Mouse (Mus musculus): ENCODE results near the gene Rora. TPM values are rescaled to one million over a fixed set of nuclear protein-coding genes. Genes with fewer than 3 reads are reported as not detected.

Rora gene
- total RNA-seq, 2 experiments from 2014 or later, result 0.38 to 2.1 TPM

- ATAC-seq (replicated peaks; ENCODE audit: low FRiP score, poor library complexity, severe bottlenecking), result no peak
These were observed 263.2 kb downstream of the Rora start for GRCm38 (mm10) chr9:68916741-68917140.

GRCm38 (mm10) chr9:68923128-68923601 lies 269.6 kb downstream of the Rora start:
- no peak for ATAC-seq (replicated peaks; ENCODE audit: low FRiP score, poor library complexity, severe bottlenecking)

GRCm38 (mm10) chr9:68926406-68926805 lies 272.8 kb downstream of the Rora start:
- ATAC-seq (replicated peaks; ENCODE audit: low FRiP score, poor library complexity, severe bottlenecking), result no peak

GRCm38 (mm10) chr9:68933159-68933558 lies 279.6 kb downstream of the Rora start:
- ATAC-seq (replicated peaks; ENCODE audit: low FRiP score, poor library complexity, severe bottlenecking), result no peak

- no peak for ATAC-seq (replicated peaks; ENCODE audit: low FRiP score, poor library complexity, severe bottlenecking)
These were observed 280.7 kb downstream of the Rora start for GRCm38 (mm10) chr9:68934238-68934637.

- ATAC-seq (replicated peaks; ENCODE audit: low FRiP score, poor library complexity, severe bottlenecking), result no peak
These were observed 282.0 kb downstream of the Rora start for GRCm38 (mm10) chr9:68935611-68936010.

- no peak for ATAC-seq (replicated peaks; ENCODE audit: low FRiP score, poor library complexity, severe bottlenecking)
These were observed 287.5 kb downstream of the Rora start for GRCm38 (mm10) chr9:68941037-68941436.

GRCm38 (mm10) chr9:68942595-68943011 lies 289.0 kb downstream of the Rora start:
- no peak for ATAC-seq (replicated peaks; ENCODE audit: low FRiP score, poor library complexity, severe bottlenecking)

GRCm38 (mm10) chr9:68944026-68944425 lies 290.4 kb downstream of the Rora start:
- ATAC-seq (replicated peaks; ENCODE audit: low FRiP score, poor library complexity, severe bottlenecking), result no peak

GRCm38 (mm10) chr9:68947707-68948106 lies 294.1 kb downstream of the Rora start:
- ATAC-seq (replicated peaks; ENCODE audit: low FRiP score, poor library complexity, severe bottlenecking), result no peak

- ATAC-seq (replicated peaks; ENCODE audit: low FRiP score, poor library complexity, severe bottlenecking), result no peak
These were observed 294.6 kb downstream of the Rora start for GRCm38 (mm10) chr9:68948141-68948540.

GRCm38 (mm10) chr9:68956210-68956874 lies 302.8 kb downstream of the Rora start:
- no peak for ATAC-seq (replicated peaks; ENCODE audit: low FRiP score, poor library complexity, severe bottlenecking)

- ATAC-seq (replicated peaks; ENCODE audit: low FRiP score, poor library complexity, severe bottlenecking), result no peak
These were observed 303.5 kb downstream of the Rora start for GRCm38 (mm10) chr9:68956938-68957573.

- ATAC-seq (replicated peaks; ENCODE audit: low FRiP score, poor library complexity, severe bottlenecking), result no peak
These were observed 304.2 kb downstream of the Rora start for GRCm38 (mm10) chr9:68957793-68958192.

GRCm38 (mm10) chr9:68958919-68959318 lies 305.3 kb downstream of the Rora start:
- ATAC-seq (replicated peaks; ENCODE audit: low FRiP score, poor library complexity, severe bottlenecking), result no peak

GRCm38 (mm10) chr9:68963898-68964297 lies 310.3 kb downstream of the Rora start:
- no peak for ATAC-seq (replicated peaks; ENCODE audit: low FRiP score, poor library complexity, severe bottlenecking)

GRCm38 (mm10) chr9:68966540-68966939 lies 313.0 kb downstream of the Rora start:
- ATAC-seq (replicated peaks; ENCODE audit: low FRiP score, poor library complexity, severe bottlenecking), result no peak

GRCm38 (mm10) chr9:68970074-68970473 lies 316.5 kb downstream of the Rora start:
- no peak for ATAC-seq (replicated peaks; ENCODE audit: low FRiP score, poor library complexity, severe bottlenecking)

GRCm38 (mm10) chr9:68972277-68972676 lies 318.7 kb downstream of the Rora start:
- no peak for ATAC-seq (replicated peaks; ENCODE audit: low FRiP score, poor library complexity, severe bottlenecking)

GRCm38 (mm10) chr9:68974517-68974916 lies 320.9 kb downstream of the Rora start:
- no peak for ATAC-seq (replicated peaks; ENCODE audit: low FRiP score, poor library complexity, severe bottlenecking)

- no peak for ATAC-seq (replicated peaks; ENCODE audit: low FRiP score, poor library complexity, severe bottlenecking)
These were observed 322.6 kb downstream of the Rora start for GRCm38 (mm10) chr9:68976136-68976535.
